Mouse (Mus musculus) telencephalon, adult 2 months (tissue): Measurements from ENCODE around the gene Cdc42bpa.

Source experiments
- DNase-seq: peaks from one replicate; pipeline ENCODE4 v3.0.0-alpha.2; 2011; ENCODE audit warnings: low read depth, low spot score

Cdc42bpa gene

DNA sequence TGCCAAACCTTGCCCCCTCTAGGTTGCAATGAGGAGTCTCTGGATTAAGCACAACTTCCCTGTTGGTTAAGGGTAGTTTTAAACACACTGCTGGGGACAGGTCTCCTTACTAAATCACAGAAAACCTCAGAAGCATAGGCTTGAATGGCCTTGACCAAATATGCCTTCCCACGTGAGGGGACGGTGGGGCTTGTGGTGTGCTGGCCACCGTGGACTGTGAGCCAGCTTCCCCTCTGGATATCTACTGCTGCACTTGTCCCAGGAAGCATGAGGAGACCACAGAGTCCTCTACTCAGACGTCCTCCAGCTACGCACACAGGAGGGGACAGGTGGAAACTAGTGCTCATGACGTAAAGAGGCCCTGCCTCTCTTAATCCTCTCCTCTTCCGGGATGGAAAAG is 202.7 kb downstream of the Cdc42bpa start:
- no peak for DNase-seq

DNA sequence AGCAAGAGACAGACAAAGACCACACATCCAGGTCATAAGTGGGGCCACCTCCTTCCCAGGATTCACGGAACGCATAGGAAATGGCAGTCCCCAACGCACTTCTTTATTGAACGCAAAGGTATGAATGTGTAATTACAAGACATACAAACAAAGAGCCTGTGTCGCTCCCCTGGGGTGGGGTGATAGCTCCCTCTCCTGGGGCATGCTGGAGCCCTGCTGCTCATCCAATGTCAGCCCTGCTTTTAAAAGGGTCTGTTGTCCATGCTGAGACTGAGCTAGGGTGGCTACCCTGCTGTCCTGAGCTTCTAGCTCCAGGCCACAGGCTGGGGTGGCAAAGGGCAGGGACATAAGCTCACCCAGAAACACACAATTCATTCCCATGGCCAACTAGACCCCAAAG is 206.3 kb downstream of the Cdc42bpa start:
- no peak for DNase-seq

DNA sequence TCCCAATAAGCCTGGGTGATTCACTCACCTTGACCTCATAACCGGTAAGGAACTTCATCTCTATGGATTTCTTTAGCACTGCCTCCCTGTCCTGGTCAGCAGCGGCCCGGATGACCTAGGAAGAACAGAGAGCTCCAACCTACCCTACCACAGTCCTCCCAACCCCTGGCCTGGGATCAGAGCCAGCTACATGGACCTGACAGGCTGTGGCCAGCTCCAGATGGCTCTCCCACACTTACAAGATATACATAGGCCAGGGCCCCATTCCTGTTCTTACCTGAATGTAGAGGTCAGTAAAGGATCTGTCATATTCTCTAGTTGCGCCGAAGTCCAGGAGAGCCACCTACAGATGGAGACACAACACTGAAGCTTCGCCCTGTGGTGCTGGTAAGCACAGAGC is 208.0 kb downstream of the Cdc42bpa start:
- no peak for DNase-seq

DNA sequence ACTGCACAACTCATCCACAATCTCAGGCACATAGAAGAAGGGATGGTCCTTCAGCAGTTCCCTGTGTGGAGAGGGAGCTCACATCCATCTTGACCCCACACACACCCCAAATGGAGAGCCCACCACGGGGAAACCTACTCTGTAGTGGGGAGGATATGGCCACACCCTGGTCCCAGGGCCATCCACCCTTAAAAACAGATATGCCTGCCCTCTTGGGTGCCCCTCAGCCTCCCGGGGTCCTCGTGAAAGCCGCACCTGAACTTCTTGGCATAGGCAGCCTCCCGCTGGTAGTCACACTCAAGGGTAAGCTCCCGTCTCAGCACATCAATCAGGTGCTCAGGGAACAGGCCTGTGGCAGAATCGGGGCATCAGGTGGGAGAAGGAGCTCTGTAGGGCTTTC is 208.9 kb downstream of the Cdc42bpa start:
- no peak for DNase-seq

DNA sequence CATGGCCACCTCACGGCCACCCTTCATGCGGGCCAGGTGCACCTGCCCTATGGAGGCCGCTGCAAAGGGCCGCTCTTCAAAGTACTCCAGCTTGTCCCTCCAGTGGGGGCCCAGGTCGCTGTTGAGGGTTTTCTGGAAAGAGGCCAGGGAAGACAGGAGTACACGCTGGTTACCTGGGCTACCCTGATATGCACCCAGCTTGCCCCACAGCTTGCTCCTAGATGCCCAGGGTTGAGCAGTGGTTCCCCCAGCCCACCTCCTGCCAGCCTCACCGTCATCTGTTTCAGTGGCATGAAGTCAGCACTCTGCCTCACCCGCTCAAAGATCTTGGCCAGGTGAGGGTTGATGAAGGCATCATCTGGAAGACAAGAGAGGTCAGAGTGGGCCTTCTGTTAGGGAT is 209.8 kb downstream of the Cdc42bpa start:
- DNase-seq, result no peak

DNA sequence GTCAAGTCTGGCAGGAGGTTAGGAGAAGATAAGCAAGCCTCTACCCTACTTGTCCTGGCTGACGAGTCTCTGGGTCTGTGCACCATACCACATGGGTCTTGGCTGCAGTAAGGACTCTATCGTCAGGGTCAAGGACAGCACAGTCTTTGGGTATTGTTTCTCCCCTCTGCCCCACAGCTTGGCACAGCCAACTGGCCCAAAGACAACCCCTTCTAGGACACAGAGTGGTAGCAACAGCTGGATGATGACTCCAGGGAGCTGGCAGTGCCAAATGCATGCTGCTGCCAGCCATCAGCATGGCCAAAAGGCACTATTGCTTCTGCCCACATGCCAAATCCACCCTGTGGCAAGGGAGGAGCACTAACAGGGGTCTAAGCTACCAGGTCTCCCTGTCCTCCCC is 211.6 kb downstream of the Cdc42bpa start:
- no peak for DNase-seq

DNA sequence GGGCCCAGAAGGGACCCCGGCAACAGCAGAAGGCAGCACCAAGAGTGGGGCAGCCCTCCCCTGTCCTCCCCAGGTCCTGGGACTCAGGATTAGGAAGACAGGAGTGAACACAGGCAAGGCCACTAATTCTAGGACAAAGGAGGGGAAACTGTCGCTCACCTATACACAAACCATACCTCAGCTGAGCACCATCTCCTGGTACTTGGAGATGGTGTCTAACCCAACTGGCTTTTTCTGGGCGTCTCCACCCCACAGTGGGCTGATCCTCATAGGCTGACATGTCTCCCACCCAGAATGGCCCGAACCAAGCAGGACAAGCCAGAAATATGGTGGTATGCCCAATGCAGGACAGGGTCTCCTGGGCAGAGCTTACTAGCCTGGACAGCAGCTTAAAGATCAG is 212.3 kb downstream of the Cdc42bpa start:
- no peak for DNase-seq

DNA sequence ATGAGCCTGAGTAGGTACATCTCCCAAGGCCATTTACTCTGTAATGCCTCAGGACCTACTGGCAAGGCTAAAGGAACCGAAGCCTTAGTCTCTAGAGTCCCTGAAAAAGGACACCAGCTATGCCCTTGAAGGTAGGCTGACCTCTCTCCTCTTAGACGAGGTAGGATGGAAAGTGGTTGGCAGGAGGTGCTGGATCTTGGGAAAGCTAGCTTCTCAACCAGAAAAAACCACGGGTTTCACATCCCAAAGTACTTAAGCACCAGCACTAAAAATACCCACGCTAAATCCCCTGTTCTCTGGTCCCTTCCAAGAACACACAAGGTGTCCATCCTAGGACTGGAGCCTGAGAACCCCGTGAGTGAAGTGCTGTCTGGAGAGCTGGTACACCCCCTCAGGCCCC is 212.7 kb downstream of the Cdc42bpa start:
- DNase-seq, result no peak

DNA sequence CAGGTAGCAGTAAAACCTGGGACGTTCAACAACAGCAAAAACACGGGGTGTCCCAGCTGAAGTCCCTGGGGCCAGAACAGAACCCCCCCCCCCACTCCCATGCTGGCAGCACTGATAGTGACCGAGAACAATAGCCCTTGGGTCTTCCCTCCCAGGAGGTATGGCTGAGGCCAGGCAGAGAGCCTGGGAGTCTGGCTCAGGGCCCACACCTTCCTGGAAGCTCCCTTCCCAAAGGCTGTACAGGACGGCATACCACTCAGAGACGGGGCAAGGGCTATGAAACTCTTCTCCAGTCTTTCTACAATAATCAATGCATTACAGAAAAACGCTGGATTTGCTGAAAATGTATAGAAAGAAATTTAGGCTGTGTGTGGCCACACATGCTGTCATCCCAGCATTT is 214.4 kb downstream of the Cdc42bpa start:
- DNase-seq, result no peak

DNA sequence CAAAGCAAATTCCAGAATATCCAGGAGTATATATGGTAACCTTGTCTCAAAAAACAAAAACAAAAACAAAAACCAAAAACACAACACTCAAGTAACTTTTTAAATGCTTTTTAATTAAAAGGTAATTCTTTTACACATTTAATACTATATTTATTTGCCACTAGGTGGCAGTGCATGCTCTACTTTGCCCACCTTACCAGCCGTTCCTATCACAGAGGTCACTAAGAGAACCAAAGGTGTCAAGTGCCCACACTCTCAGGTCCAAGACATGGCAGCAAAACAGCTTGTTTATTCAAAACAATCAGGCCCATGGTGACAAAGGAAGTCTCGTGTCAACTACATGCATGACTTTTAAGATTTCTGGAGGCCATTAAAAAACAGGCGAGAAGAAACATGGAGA is 214.9 kb downstream of the Cdc42bpa start:
- no peak for DNase-seq

DNA sequence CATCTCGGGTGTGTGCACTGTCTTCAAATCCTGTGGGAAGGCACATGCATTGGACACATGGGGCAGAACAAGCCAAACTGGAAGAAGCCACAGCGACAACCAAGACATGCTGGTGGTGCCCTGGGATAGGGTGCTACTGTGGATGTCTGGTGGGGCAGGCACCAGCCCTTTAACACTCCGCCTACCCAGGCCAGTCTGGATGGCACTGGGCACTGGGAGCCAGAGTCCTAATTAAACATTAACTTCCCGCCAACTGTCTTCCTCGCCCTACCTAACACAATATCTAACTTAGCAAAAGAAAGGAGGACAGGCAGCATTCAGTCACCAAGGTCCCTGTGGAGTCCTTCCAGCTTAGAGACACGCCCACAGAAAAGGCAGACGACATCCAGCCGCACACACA is 215.4 kb downstream of the Cdc42bpa start:
- no peak for DNase-seq

DNA sequence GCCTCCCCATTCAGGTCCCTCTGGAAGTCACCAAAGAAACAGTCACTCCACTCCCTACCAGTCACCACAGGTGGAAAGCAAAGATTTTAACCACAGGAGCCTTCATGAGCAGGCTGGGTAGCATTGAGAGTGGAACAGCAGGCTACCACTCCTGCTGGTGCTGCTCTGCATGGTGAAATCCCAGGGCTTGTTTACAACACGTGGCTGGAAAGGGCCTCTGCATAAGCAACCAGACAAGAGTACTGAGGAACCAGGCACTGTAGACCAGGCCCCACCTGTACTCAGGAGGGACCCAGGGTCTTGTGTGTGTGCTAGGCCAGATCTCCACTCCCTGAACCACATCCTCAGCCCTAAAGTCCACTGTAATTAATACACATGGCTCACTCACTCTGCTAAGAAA is 216.5 kb downstream of the Cdc42bpa start:
- DNase-seq, result no peak

DNA sequence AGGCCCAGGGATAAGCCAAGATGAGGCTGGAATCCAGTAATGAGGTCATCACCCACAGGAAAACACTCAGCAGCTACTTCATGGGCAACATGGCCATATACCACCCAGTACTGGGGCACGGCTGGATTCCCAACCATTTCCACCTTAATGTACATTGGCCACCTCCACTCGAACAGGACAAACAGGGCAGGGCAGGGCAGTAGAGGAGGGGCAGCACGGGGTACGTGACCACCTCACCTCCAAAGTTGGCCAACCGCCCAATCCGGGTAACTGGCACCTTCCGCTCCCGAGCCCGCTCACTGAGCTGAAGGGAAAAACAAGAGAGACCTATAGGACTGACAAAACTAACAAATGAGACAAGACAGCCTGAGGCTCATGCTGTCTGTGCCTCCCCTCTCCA is 218.1 kb downstream of the Cdc42bpa start:
- DNase-seq, result no peak

DNA sequence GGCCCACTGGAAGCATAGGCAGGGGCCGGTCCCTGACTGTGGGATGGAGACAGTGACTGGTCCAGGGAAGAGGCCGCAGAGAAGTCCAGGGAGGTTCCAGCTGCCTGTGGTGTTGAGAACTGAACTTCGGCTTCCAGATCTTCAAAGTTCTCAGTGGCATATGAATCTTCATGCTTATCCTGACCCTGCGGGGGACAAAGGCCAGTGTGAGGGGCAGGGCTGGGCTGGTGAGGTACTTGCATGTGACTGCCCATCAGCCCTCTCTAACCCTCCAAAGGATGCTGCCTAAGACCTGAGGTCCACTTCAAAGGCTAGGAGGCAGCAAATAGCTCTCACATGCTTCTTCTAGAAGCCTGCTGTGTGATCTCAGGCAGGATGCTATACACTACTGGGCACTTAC is 218.8 kb downstream of the Cdc42bpa start:
- no peak for DNase-seq

DNA sequence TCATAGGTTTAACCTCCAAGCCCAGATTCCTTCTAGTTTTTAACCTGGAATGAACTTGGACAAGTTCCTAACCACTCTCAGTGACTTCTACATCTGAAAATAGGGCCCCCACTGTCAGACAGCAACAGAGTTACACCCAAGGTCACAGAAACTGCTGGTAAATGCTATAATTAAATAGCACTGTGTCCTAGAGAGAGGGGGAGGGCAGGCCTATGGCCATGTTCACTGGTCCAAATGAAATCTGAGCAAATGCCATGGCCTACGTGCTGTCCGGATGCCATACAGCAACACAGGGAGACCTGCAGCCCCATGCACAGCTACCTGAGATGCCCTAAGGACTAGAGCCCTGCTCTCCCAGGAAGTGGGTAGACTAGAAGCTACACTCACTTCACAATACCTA is 219.6 kb downstream of the Cdc42bpa start:
- DNase-seq, result no peak

DNA sequence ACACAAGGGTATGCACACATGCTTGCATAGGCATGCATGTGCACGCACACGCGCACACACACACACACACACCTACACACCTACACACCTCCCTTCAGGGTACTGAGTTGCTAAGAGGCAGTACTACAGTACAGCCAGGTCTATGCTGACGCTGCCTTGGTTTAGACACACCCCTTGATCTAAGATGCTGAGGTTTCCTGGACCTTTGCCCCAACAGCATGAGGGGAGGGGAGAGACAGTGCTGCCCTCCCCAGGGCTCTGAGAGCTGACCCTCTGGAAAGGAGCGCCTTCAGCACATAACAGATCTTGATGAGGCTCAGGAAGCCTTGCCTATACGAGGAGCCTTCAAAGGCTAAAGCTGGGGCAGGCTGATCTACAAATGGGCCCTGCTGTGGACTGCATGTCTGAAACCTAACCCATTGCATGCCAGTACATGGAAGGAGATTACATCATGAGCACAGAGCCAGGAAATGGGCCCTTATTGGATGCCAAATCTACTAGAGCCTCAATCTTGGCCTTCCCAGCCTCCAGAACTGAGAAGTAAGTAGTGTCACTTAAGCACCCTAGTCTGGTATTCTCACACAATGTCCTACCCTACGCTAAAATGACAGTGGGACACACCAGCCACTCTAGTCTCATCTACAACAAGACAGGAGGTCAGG is 221.2 kb downstream of the Cdc42bpa start:
- no peak for DNase-seq

DNA sequence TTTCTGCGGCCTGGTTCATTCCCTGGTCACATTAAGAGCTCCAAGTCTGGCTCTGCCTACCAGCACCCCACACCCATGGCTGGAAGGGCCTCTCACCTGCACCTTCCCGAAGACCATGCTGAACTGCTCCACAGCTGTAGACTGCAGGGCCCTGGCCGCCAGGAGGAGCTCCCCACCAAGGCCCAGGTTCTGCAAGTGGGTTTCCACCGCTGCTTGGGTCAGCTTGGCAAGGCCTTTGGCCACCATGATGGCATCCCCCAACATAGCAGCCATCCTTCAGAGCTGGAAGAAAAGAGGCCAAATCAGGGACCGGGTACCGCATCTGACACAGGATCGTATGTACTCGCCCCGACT is 221.7 kb downstream of the Cdc42bpa start:
- DNase-seq, result no peak

DNA sequence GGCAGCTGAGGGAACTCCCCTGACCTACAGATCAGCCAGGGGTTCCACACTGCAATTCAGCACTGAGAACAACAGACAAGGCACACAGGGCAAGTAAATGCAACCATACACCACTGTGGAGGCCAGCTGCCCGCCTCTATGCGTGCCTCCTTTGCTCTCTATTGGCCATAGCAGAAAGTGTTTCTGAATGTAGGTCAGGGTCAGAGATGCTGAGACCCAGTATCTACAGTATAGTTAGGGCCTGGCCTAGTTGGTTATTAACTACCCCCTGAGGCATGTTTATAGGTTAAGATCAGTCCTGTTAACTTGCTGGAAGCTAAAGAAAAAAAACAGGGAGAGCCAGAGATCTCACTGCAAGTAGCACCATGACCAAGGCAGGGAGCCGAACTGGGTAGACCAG is 222.5 kb downstream of the Cdc42bpa start:
- DNase-seq, result no peak

DNA sequence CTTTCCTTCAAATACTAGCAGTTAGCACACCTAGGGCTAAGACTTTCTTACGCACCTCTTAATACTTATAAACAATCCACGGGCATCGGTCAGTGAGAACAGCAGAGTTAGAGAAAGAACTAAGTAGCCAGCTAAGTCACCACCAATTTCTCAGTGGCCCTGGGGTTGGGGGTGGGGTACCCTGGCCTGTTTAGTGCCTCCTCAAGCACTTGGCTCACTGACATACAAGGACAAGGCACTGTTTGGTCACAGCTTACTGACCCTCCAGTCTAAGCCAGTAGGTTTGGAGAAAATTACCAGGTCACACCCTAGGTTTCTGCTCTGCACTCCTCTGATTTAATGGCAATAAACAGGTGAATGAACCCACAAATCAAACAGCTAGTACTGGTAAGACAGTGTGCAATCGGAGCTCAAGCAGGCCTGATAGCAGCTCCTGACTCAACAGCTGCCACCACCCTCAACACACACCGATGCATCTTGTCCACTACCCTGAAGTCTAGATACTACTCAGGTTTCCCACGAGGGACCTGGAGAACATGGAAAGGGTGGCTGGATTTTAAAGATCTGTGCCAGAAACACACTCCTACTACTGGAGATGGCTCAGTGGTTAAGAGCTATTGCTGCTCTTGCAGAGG is 223.4 kb downstream of the Cdc42bpa start:
- DNase-seq, result no peak

DNA sequence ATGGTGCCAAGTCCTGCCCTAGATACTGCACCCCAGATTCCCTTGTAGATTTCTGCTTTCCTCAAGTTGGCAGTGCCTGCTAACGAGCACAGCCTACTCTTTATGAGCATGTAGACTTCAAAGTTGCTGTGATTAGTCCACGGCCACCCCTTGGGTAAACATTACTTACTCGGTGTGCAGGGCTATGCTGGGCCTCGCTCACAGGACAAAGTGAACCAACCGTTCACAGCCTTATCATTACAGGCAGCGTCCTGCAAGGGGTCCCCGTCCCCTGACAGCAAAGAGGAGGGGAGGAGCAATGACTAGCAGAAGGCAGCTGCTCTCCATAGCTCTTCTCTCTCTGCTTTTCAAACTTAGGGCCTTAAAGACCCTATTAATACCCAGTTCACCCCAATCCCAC is 224.5 kb downstream of the Cdc42bpa start:
- DNase-seq, result no peak

DNA sequence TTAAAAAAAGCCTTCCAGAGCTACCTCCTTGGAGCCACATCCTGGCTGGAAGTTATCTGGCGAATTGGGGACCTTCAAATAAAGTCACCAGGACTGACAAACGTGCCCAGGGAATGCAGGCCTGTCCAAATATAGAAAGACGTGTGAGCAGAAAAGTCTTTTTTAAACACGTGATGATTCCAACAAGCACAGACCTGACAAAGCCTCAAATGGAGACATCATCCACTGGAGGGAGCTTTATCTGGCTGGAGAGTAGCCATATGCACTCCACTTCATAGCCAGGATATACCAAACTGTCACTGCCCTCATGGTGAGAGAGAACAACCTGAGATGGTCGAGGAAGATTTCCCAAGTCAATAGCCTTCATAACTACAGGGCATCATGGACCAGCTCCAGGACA is 225.6 kb downstream of the Cdc42bpa start:
- no peak for DNase-seq

DNA sequence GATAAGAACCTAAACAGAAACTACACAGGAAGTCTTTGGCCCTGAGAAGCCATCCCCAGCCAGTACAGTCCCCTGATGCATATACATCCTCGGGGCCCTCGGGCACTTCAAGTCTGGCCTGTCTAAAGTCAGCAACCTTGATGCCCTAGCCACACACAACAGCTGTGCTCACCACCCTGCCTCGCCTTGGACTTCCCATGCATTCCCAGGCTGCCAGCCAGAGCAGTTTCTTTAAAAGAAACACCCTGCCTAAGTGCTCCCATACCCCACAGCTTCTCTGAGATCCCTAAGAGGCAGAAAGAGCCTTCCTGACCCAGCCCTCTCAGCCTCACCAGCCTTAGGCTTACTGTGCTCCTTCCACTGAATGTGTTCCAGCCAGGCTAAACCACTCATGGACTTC is 226.1 kb downstream of the Cdc42bpa start:
- no peak for DNase-seq

DNA sequence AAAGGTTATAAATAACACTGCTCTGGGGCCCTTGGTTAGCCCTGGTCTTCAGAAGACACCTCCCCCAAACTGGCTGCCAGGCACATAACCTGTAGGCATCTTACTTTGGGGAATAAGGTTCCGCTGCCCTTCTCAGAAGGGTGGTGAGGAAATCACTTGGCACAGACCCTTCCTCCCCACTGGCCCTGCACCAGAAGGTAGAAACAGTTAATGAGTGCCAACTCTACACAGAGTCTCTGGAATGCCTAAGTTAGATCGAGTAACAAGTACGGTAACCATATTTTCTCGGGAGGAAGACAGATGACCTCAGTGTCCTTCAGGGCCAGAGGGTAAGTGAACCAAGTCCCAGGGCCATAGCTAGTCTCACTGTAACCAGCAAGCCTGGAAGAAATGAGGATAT is 228.7 kb downstream of the Cdc42bpa start:
- no peak for DNase-seq

DNA sequence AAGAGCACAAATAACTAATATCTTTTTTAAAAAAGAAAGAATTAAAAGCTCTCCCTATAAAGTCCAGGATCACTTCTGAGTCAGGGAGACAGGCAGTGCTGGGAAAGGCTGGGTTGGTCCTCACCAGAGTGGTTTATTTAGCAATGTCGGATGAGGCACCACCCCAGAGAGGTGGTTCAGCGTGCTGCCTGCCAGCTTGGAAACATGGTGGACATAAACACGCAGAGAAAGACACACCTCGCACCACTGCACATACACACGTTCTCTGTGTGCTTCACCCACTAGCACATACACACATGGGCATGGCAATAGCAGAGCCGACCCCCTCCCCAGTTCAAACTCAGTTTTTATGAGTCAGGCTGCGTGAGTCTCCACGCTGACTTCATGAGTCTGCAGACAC is 230.8 kb downstream of the Cdc42bpa start:
- DNase-seq, result no peak
